Mouse (Mus musculus) heart, embryonic 13.5 days (tissue): ENCODE measurements around the gene Lrch1. TPM values are rescaled to one million over a fixed set of nuclear protein-coding genes. Genes with fewer than 3 reads are reported as not detected.

Source experiments
- ATAC-seq: fragments of 200-750 bp; cut with Nextera tagmentation; 2 replicates; pipeline ENCODE4 v1.8.0; 2017; ENCODE audit warnings: moderate TSS enrichment; ENCODE audit not compliant: insufficient number of reproducible peaks, low FRiP score, low TSS enrichment; ENCODE audit errors: extremely low read depth
- H3K27ac ChIP-seq: fragments of 300-500 bp; sonication (generic); replicated peaks from 2 replicates; pipeline ENCODE4 v1.5.1; 2015; ENCODE audit warnings: moderate library complexity, mild to moderate bottlenecking, inconsistent platforms
- H3K27me3 ChIP-seq: fragments of 300-500 bp; sonication (generic); replicated peaks from 2 replicates; pipeline ENCODE4 v1.6.1; 2015; ENCODE audit warnings: mild to moderate bottlenecking, inconsistent platforms
- H3K36me3 ChIP-seq: fragments of 300-500 bp; sonication (generic); 2 replicates; pipeline ENCODE4 v1.6.1; 2015; ENCODE audit warnings: mild to moderate bottlenecking, inconsistent platforms
- H3K4me1 ChIP-seq: fragments of 300-500 bp; sonication (generic); 2 replicates; pipeline ENCODE4 v1.6.1; 2015; ENCODE audit warnings: inconsistent platforms
- H3K4me2 ChIP-seq: fragments of 300-500 bp; sonication (generic); 2 replicates; pipeline ENCODE4 v1.6.1; 2015; ENCODE audit warnings: inconsistent platforms, mild to moderate bottlenecking, moderate library complexity
- H3K4me3 ChIP-seq: fragments of 300-500 bp; sonication (generic); 2 replicates; pipeline ENCODE4 v1.5.1; 2015; ENCODE audit warnings: moderate library complexity, mild to moderate bottlenecking, inconsistent platforms
- H3K9ac ChIP-seq: fragments of 300-500 bp; sonication (generic); 2 replicates; pipeline ENCODE4 v1.6.1; 2015; ENCODE audit warnings: inconsistent platforms, mild to moderate bottlenecking, moderate library complexity
- H3K9me3 ChIP-seq: fragments of 300-500 bp; sonication (generic); 2 replicates; pipeline ENCODE4 v1.6.1; 2016; ENCODE audit warnings: inconsistent platforms
- WGBS: fragments of 180-500 bp; shearing (Covaris S2); methylation state at CpG from one replicate; pipeline ENCODE4 v1.1.7; 2015; ENCODE audit warnings: mixed read lengths; 5-methylcytosine and 5-hydroxymethylcytosine counted together
- polyA plus RNA-seq: library from polyadenylated mRNA; unstranded; fragments of >200 nt; fragmentation: Nextera tagmentation; extraction: Ambion mirVana; gene quantifications from 2 replicates; pipeline ENCODE4 v1.2.1, GENCODE M21; 2015

Lrch1 gene
- polyA plus RNA-seq, 1 experiment from 2014 or later: 9.1 TPM

GRCm38 (mm10) chr14:74792793-74793192 is 154.9 kb downstream of the Lrch1 start:
- Histone ChIP-seq H3K9me3 (no peaks in the 10 kb centered on the region), H3K4me3 (no peak overlapping the region), H3K36me3 (peaks cover 53% of the 10 kb centered on the region), H3K27me3 (no peaks in the 10 kb centered on the region), H3K4me1 (peaks cover 35% of the 10 kb centered on the region), H3K27ac (no peak overlapping the region), H3K9ac (no peak overlapping the region), H3K4me2 (no peak overlapping the region)
- WGBS: 66% methylated on average over 6 of the region's 6 CpGs
- ATAC-seq: no peak

DNA sequence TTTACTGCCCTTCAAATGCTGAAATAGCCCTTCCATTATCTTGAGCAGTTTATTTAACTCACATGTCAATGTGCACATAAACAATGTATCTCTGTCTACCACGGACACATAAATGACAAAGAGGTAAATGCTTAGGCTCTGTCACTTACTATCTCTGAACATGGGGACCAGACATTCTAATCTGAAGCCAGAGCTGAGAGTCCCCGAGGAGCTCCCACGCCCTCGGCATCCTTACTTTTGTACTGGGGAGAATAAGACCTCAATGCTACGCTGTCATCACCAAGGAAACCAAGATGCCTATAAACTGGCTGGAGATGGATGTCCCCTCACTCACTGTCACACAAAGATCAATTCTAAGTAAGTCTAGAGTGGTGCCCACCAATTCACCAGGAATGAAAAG is 157.1 kb downstream of the Lrch1 start:
- H3K9me3 ChIP-seq: no peaks in the 10 kb centered on the region
- H3K4me3 ChIP-seq: no peak overlapping the region
- no peak overlapping the region for H3K9ac ChIP-seq
- 61% methylated on average over 5 of the region's 5 CpGs for WGBS
- no peak overlapping the region for H3K4me2 ChIP-seq
- peaks cover 46% of the 10 kb centered on the region for H3K36me3 ChIP-seq
- ATAC-seq: no peak
- H3K4me1 ChIP-seq: peaks cover 35% of the 10 kb centered on the region
- H3K27ac ChIP-seq: no peak overlapping the region
- H3K27me3 ChIP-seq: no peaks in the 10 kb centered on the region

GRCm38 (mm10) chr14:74788766-74789165 is 158.9 kb downstream of the Lrch1 start:
- H3K9ac ChIP-seq: no peak overlapping the region
- 69% methylated on average over 8 of the region's 8 CpGs for WGBS
- no peak overlapping the region for H3K27ac ChIP-seq
- H3K27me3 ChIP-seq: no peaks in the 10 kb centered on the region
- no peaks in the 10 kb centered on the region for H3K9me3 ChIP-seq
- peaks cover 45% of the 10 kb centered on the region for H3K36me3 ChIP-seq
- H3K4me2 ChIP-seq: no peak overlapping the region
- no peak overlapping the region for H3K4me3 ChIP-seq
- peaks cover 41% of the 10 kb centered on the region for H3K4me1 ChIP-seq
- no peak for ATAC-seq

- H3K4me3 ChIP-seq: no peak overlapping the region
- 0 out of 2 replicates have a peak, but pooled peaks cover 3% of the 10 kb centered on the region for H3K9me3 ChIP-seq
- H3K4me2 ChIP-seq: no peak overlapping the region
- no peak overlapping the region for H3K9ac ChIP-seq
- H3K4me1 ChIP-seq: peaks cover 33% of the 10 kb centered on the region
- H3K36me3 ChIP-seq: peaks cover 43% of the 10 kb centered on the region
- no peak for ATAC-seq
- WGBS: 87% methylated on average over 3 of the region's 3 CpGs
- no peaks in the 10 kb centered on the region for H3K27me3 ChIP-seq
- no peak overlapping the region for H3K27ac ChIP-seq
These were observed 160.0 kb downstream of the Lrch1 start for GRCm38 (mm10) chr14:74787717-74788116.

DNA sequence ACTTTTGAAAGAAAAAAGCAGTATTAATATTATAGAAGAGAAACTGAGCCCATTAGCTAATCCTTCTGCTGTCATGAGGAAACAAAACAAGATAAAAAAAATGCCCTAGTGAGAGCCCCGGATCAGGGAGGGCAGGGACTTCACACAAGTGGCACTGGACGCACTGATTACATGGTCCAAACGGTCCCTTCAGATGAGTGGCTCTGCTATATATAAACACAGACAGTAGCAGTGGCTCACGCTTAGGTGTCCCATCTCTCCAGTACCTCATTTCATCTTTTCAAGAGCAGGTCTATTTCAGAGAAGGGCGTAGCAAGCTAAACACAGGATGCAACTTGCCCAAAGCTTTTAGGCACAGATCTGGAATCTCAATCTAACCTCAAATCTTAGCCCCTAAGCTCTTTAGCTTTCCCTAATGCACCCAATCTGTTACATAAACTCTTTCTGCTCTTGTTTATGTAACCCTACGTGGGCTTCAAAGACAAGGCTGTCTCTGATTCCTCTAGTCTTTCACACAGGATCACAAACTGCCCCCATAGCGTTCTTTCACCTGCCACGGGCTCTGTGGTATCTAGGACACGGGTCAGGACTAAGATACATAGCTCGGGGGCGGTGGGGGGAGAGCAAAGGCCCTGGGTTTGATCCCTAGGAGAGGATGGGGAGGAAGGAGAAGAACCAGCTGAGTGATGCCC is 163.3 kb downstream of the Lrch1 start:
- peaks cover 40% of the 10 kb centered on the region for H3K36me3 ChIP-seq
- no peak overlapping the region for H3K4me3 ChIP-seq
- no peak overlapping the region for H3K4me2 ChIP-seq
- H3K9ac ChIP-seq: no peak overlapping the region
- H3K27ac ChIP-seq: peak overlapping the region; percentile 54
- no peak; the same call in 1 of the 2 replicates for ATAC-seq
- H3K9me3 ChIP-seq: 0 out of 2 replicates have a peak, but pooled peaks cover 3% of the 10 kb centered on the region
- H3K27me3 ChIP-seq: no peaks in the 10 kb centered on the region
- H3K4me1 ChIP-seq: peaks cover 12% of the 10 kb centered on the region
- 55% methylated on average over 11 of the region's 11 CpGs for WGBS

GRCm38 (mm10) chr14:74774046-74774619 is 173.5 kb downstream of the Lrch1 start:
- Histone ChIP-seq H3K36me3 (peaks cover 67% of the 10 kb centered on the region), H3K4me1 (no peaks in the 10 kb centered on the region), H3K27ac (no peak overlapping the region), H3K9ac (no peak overlapping the region), H3K27me3 (no peaks in the 10 kb centered on the region), H3K4me2 (no peak overlapping the region), H3K4me3 (no peak overlapping the region), H3K9me3 (peaks cover 15% of the 10 kb centered on the region)
- no peak for ATAC-seq
- 79% methylated on average over 10 of the region's 10 CpGs for WGBS

DNA sequence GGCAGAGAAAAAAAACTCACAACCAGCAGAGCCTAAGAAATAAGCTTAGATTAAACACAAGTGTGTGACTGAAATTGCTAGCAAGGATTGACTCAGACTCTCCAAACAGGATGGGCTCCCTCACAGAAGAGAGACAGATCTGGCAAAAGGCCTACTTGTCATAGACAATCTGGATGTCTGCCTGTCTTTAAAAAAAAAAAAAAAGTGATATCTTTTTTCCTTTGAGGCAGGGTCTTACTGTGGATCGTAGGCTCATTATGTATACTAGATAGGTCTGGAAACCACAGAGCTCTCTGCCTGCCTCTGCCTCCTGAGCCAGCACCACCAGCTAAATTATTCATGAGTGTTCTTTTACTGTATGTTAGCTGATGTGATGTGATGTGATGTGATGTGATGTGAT is 179.8 kb downstream of the Lrch1 start:
- Histone ChIP-seq H3K4me2 (no peak overlapping the region), H3K36me3 (peaks cover 52% of the 10 kb centered on the region), H3K9me3 (peaks cover 17% of the 10 kb centered on the region), H3K4me1 (peaks cover 15% of the 10 kb centered on the region), H3K27ac (no peak overlapping the region), H3K27me3 (no peaks in the 10 kb centered on the region), H3K4me3 (no peak overlapping the region), H3K9ac (no peak overlapping the region)
- no peak for ATAC-seq
- 32% methylated on average over 1 of the region's 1 CpGs for WGBS

DNA sequence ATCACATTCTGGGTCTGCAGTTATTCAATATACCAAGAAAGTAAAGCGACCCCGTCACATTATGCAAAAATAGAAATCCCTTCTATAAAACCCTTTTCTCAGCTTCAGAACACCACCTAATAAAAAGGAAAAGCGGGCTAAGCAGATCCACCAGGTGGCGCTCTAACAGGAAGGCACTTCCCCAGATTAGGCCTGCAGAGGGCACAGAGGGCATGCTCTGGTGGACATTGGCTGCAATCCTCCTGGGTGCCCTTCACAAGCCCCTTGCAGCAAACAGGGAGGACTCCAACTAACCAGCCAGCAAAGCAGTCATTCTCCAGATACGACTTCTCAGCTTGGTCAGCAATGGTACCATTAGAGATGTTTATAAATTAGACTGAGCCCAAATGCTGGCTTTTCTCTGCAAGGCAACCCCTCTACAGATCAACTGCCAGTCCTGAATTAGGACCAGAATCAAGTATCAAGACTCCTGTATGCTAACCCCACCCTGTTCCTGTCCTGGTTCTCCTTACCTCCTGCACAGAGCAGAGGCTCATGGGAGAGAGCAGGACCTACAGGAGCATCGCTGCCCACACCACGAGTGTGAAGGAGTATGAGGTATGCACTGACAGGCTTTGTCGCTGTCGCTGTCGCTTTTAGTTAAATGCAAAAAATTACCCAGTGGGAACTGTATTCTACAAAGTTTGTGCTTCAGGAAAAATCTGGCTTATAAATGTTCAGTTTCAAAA is 183.3 kb downstream of the Lrch1 start:
- Histone ChIP-seq H3K27ac (0 out of 2 replicates have a peak overlapping the region, but pooled peaks have one; percentile 41), H3K4me1 (peaks cover 15% of the 10 kb centered on the region), H3K9me3 (0 out of 2 replicates have a peak, but pooled peaks cover 4% of the 10 kb centered on the region), H3K36me3 (peaks cover 26% of the 10 kb centered on the region), H3K4me2 (no peak overlapping the region), H3K27me3 (no peaks in the 10 kb centered on the region), H3K9ac (no peak overlapping the region), H3K4me3 (no peak overlapping the region)
- 53% methylated on average over 10 of the region's 10 CpGs for WGBS
- ATAC-seq: no peak

DNA sequence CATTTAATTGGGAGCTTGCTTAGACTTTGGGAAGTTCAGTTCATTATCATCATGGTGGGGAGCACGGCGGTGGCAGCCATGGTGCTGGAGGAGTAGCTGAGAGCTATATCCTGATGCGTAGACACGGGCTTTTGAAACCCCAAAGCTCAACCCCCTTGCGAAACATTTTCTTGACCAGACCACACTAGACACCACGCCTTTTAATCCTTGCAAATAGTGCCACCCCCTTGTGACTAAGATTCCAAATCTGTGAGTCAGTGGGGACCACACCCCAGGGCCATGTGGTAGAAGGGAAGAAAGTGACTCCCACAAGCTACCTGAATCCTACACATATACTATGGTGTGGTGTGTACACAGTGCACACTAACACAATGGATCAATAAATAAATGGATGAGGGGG is 210.8 kb downstream of the Lrch1 start:
- Histone ChIP-seq H3K27ac (no peak overlapping the region), H3K9ac (no peak overlapping the region), H3K4me3 (no peak overlapping the region), H3K36me3 (peaks cover 66% of the 10 kb centered on the region), H3K4me1 (peaks cover 29% of the 10 kb centered on the region), H3K9me3 (no peaks in the 10 kb centered on the region), H3K27me3 (no peaks in the 10 kb centered on the region), H3K4me2 (no peak overlapping the region)
- ATAC-seq: no peak
- WGBS: 95% methylated on average over 6 of the region's 6 CpGs

GRCm38 (mm10) chr14:74735471-74735870 is 212.2 kb downstream of the Lrch1 start:
- Histone ChIP-seq H3K36me3 (peaks cover 53% of the 10 kb centered on the region), H3K27me3 (no peaks in the 10 kb centered on the region), H3K4me1 (peaks cover 33% of the 10 kb centered on the region), H3K4me2 (no peak overlapping the region), H3K27ac (no peak overlapping the region), H3K9me3 (no peaks in the 10 kb centered on the region), H3K9ac (no peak overlapping the region), H3K4me3 (no peak overlapping the region)
- 39% methylated on average over 6 of the region's 6 CpGs for whole genome bisulfite sequencing
- no peak for ATAC-seq

GRCm38 (mm10) chr14:74733397-74733796 is 214.3 kb downstream of the Lrch1 start:
- Histone ChIP-seq H3K27me3 (no peaks in the 10 kb centered on the region), H3K4me1 (peaks cover 33% of the 10 kb centered on the region), H3K9ac (peak overlapping the region; percentile 95), H3K4me3 (peak overlapping the region; percentile 93), H3K36me3 (peaks cover 32% of the 10 kb centered on the region), H3K9me3 (no peaks in the 10 kb centered on the region), H3K4me2 (peak overlapping the region; percentile 82), H3K27ac (no peak overlapping the region)
- no peak for ATAC-seq
- 67% methylated on average over 2 of the region's 2 CpGs for WGBS
